Mouse (Mus musculus) thymus, postnatal 0 days (tissue): Measurements from ENCODE around the gene Pou4f2. TPM values are rescaled to one million over a fixed set of nuclear protein-coding genes. Genes with fewer than 3 reads are reported as not detected.

Source experiments
- DNase-seq: peaks from one replicate; pipeline ENCODE4 v3.0.0-alpha.2; 2015; ENCODE audit warnings: low spot score
- polyA plus RNA-seq: library from polyadenylated mRNA; unstranded; fragments of >200 nt; fragmentation: Nextera tagmentation; extraction: Ambion mirVana; gene quantifications from 2 replicates; pipeline ENCODE4 v1.2.1, GENCODE M21; 2015

Gene Pou4f2
- polyA plus RNA-seq, 1 experiment from 2014 or later, result not detected

- DNase-seq, result no peak
Measured at GRCm38 (mm10) chr8:78420101-78420503, 16.3 kb downstream of the Pou4f2 start.

DNA sequence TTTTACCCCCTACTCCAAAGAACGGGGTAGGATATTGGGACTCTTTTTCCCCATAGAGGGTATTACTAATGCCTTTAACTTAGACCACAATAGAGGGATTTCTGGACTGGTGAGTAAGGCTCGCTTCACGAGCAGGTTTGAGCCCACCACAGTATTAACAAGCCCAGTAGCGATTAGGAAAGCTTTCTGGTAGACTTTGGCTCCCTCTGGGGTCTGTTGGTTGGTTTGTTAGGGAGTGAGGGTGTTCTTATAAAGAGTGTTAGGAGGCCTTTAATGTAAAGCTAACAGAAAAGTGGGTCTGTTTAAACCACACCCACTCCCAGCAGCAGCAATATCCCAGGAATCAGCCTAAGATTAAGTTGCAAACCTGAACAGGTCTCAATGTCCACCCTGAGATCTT, 17.2 kb downstream of the Pou4f2 start:
- DNase-seq, result no peak

- no peak for DNase-seq
Measured at GRCm38 (mm10) chr8:78390756-78391155, 45.7 kb downstream of the Pou4f2 start.

Other genes starting within 250 kb of the Pou4f2 start
- gene Ttc29, start 223.3 kb downstream of the Pou4f2 start, polyA plus RNA-seq, result 0.18 and 0.23 TPM in 2 replicates
- 225 and 233 TPM in 2 replicates for gene Rbmxl1, start 72.3 kb upstream of the Pou4f2 start, polyA plus RNA-seq
- 12.3 and 13.7 TPM in 2 replicates for gene Slc10a7, start 72.7 kb upstream of the Pou4f2 start, polyA plus RNA-seq